Mouse (Mus musculus) layer of hippocampus, adult 18-20 months (tissue): ENCODE measurements at regions not wholly inside any gene's neighbourhood (a gene's known extent, or its start where the extent isn't known, plus 50 kb on each side); places are given as distances from the start of the nearest gene placed in this dataset.

Source experiments
- DNase-seq, 2 experiments: peaks; one replicate each; pipeline ENCODE4 v3.0.0; 2022; ENCODE audit warnings: low spot score in 2 of 2
- microRNA-seq, 2 experiments: library from miRNA; unstranded; fragments of <30 nt; microRNA quantifications; one replicate each; pipeline ENCODE4 v1.2.0; 2021

DNA sequence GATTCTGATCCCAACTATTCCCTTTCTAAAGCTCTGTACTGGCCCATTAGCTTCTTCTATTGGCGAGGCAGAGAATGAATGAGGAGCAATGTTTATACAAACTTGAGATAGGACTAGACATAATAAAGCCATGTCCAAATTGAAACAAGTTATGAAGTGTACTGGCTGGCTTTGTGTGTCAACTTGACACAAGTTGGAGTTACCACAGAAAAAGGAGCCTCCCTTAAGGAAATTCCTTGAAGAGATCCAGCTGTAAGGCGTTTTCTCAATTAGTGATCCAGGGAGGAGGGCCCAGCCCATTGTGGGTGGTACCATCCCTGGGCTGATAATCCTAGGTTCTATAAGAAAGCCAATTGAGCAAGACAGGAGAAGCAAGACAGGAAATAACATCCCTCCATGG is 135.9 kb upstream of the Cr2 start:
- no peak for DNase-seq

GRCm38 (mm10) chr1:195285076-195285475 is 108.6 kb upstream of the Cr2 start:
- no peak for DNase-seq

DNA sequence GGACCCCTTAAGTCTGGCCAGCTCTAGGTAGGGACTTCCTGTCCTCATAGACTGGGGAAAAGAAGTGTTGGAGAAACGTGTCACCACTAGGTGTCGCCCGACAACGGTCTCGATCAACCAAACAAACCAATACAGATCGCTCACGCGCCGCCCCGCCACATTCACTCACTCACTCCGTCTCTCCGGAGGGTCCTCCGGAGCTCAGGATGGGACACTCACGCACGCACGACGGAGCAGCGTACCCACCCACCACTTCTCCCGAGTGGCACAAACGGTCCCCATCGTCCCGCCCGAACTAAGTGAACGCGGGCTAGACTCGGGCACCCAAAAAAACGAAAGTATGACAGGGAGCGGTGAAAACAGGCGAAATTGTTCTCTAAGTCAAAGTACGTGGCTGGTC is 65.0 kb upstream of the Cr2 start:
- DNase-seq, result peak; percentile 96 to 99

DNA sequence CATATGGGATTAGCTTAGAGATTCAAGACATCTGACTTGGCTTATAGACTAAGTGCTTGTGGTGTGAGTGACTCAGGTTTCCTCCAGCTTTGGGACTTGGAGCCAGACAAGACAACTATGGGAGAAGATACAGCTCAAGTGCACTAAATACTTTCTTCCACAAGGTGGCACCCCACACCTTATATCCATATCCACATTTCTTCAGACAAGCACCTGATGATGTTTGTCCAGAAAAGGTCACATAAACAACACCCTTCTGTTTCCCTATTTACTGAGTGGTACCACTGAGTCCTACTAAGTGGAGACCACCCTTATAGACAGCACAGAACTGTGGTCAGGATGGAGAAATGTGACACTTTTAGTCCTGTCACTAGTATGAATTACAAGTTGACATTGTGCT is 56.1 kb upstream of the Cr2 start:
- DNase-seq, result peak in 1 of 2 experiments; percentile 65

DNA sequence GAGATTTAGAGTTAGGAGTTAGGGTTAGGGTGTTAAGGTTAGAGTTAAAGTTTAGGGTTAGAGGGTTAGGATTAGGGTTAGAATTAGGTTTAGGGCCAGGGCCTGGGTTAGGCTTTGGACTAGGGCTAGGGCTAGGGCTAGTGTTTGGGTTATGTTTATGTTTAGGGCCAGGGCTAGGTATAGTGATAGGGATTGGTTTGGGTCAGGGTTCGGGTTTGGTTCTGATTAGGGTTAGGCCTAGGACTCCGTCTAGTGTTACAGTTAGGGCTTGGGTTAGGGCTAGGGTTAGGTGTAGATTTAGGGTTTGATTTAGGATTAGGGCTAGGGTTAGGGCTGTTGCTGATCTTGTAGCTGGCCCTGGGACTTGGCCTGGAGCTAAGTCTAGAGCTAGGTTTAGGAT is 50.5 kb upstream of the Cr2 start:
- DNase-seq, result no peak

Small RNA genes lying in the stretch of these regions (microRNA-seq; reads per million reads assigned to microRNA genes)
- 0 reads per million in 2 experiments for gene Gm24802
